Mouse (Mus musculus): ENCODE measurements at regions not wholly inside any gene's neighbourhood (a gene's known extent, or its start where the extent isn't known, plus 50 kb on each side); places are given as distances from the start of the nearest gene placed in this dataset.

GRCm38 (mm10) chr1:27798993-27799392 is 981.1 kb downstream of the Gm597 start:
- DNase-seq, result peak; percentile 6
